Comparison of ENCODE assay signal across 25 mouse cellular contexts in the genomic region with DNA sequence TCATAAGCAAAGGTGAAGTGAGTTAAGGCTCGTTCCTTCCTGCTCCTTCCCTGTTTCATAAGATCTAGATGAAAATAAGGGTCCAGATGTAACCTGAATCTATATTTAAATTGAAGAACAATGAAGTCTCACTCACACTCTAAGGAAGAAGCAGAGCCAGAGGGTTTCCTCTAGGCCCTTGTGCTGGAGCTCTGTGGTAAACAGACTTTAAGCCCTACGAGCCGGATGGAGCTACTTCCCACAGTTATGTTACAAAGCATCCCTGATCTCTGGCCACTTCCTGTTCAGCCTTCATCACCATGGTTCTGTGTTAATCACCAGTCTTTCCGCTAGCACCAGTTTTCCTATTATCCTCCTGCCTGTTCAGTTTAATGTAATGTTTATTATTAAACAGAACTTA.
DNase-seq lines count a peak whose midpoint lies in the region; ATAC-seq and TF ChIP-seq lines count a peak whose summit lies in the region.
"Had no signal": no experiment of that assay in that cellular context is flagged by ENCODE, and none has a peak within 500 bp of the region (broad histone marks: within the 10 kb centered on the region; RNA-seq: fewer than 3 reads in every experiment).

No protein-coding gene starts in this region.

- TF ChIP-seq EP300 in stomach, postnatal 0 days (optimal IDR thresholded peaks at IDR 0.05), result no peak

- no peaks in the 10 kb centered on the region for H3K4me1 ChIP-seq in intestine, embryonic 16.5 days (ENCODE audit: control insufficient read depth, insufficient read depth, low read length)
- no peaks in the 10 kb centered on the region for H3K4me1 ChIP-seq in intestine, embryonic 15.5 days (replicated peaks)
- no peaks in the 10 kb centered on the region for H3K4me1 ChIP-seq in lung, embryonic 16.5 days (replicated peaks; ENCODE audit: control insufficient read depth, insufficient read depth, low read length)
- H3K4me1 ChIP-seq in stomach, embryonic 15.5 days, result no peaks in the 10 kb centered on the region
- H3K4me1 ChIP-seq in stomach, postnatal 0 days (replicated peaks; ENCODE audit: control insufficient read depth, insufficient read depth), result no peaks in the 10 kb centered on the region
- H3K4me1 ChIP-seq: embryonic facial prominence, embryonic 12.5 days; embryonic facial prominence, embryonic 15.5 days; heart, embryonic 13.5 days; hindbrain, embryonic 10.5 days; hindbrain, embryonic 13.5 days had no signal

- no peak overlapping the region for H3K4me2 ChIP-seq in intestine, embryonic 16.5 days (ENCODE audit: low read depth, low read length)
- H3K4me2 ChIP-seq in intestine, embryonic 15.5 days (replicated peaks), result no peak overlapping the region
- no peak overlapping the region for H3K4me2 ChIP-seq in lung, embryonic 16.5 days (ENCODE audit: low read depth, low read length)
- H3K4me2 ChIP-seq in stomach, embryonic 15.5 days, result no peak overlapping the region
- no peak overlapping the region for H3K4me2 ChIP-seq in stomach, postnatal 0 days (replicated peaks; ENCODE audit: low read depth)
- H3K4me2 ChIP-seq: embryonic facial prominence, embryonic 12.5 days; embryonic facial prominence, embryonic 15.5 days; heart, embryonic 13.5 days; hindbrain, embryonic 13.5 days had no signal

- no peaks in the 10 kb centered on the region for H3K36me3 ChIP-seq in intestine, embryonic 16.5 days (ENCODE audit: control insufficient read depth, insufficient read depth, low read length)
- no peaks in the 10 kb centered on the region for H3K36me3 ChIP-seq in intestine, embryonic 15.5 days
- no peaks in the 10 kb centered on the region for H3K36me3 ChIP-seq in lung, embryonic 16.5 days (ENCODE audit: control insufficient read depth, insufficient read depth, low read length)
- no peaks in the 10 kb centered on the region for H3K36me3 ChIP-seq in stomach, embryonic 15.5 days
- no peaks in the 10 kb centered on the region for H3K36me3 ChIP-seq in stomach, postnatal 0 days (ENCODE audit: control insufficient read depth, insufficient read depth, low read length)
- H3K36me3 ChIP-seq: embryonic facial prominence, embryonic 12.5 days; embryonic facial prominence, embryonic 15.5 days; heart, embryonic 13.5 days; hindbrain, embryonic 10.5 days; hindbrain, embryonic 13.5 days had no signal

- no peak overlapping the region for H3K4me3 ChIP-seq in intestine, embryonic 16.5 days (ENCODE audit: low read length)
- H3K4me3 ChIP-seq in intestine, embryonic 15.5 days (replicated peaks), result no peak overlapping the region
- no peak overlapping the region for H3K4me3 ChIP-seq in lung, embryonic 16.5 days (ENCODE audit: low read length)
- no peak overlapping the region for H3K4me3 ChIP-seq in stomach, embryonic 15.5 days (replicated peaks)
- no peak overlapping the region for H3K4me3 ChIP-seq in stomach, postnatal 0 days (ENCODE audit: low read depth, low read length)
- H3K4me3 ChIP-seq: embryonic facial prominence, embryonic 12.5 days; embryonic facial prominence, embryonic 15.5 days; gastrocnemius, adult 2 months; heart, embryonic 13.5 days; hindbrain, embryonic 10.5 days; hindbrain, embryonic 13.5 days had no signal

- no peak for DNase-seq in lung, postnatal 14 days
- DNase-seq in stomach, postnatal 0 days (ENCODE audit: low spot score), result no peak
- DNase-seq: adrenal gland, adult 2 months; adrenal gland, postnatal 14 days; cerebellum, adult 11 months; cerebellum, adult 2 months; cerebellum, adult 9-11 months; cerebellum, postnatal 25 days; forebrain, postnatal 0 days; gastrocnemius, adult 2 months; gastrocnemius, postnatal 14 days; heart, adult 11 months; heart, postnatal 36 days had no signal

- peak; percentile 33; the same call in 1 of the 2 replicates for ATAC-seq in intestine, embryonic 16.5 days
- ATAC-seq in intestine, embryonic 15.5 days, result no peak
- peak; percentile 80 for ATAC-seq in lung, embryonic 16.5 days (ENCODE audit: low read depth)
- peak; percentile 22; the same call in 1 of the 2 replicates for ATAC-seq in stomach, embryonic 15.5 days (ENCODE audit: insufficient read depth, low FRiP score, low read depth)
- ATAC-seq in stomach, postnatal 0 days (ENCODE audit: low FRiP score, low TSS enrichment), result no peak
- ATAC-seq: CD4-positive, CD25-positive, alpha-beta regulatory T cell, adult 4 months; forebrain, embryonic 14.5 days; forebrain, postnatal 0 days; hindbrain, embryonic 16.5 days had no signal

- no peak overlapping the region for H3K9ac ChIP-seq in intestine, embryonic 16.5 days (ENCODE audit: low read depth, low read length)
- no peak overlapping the region for H3K9ac ChIP-seq in intestine, embryonic 15.5 days
- H3K9ac ChIP-seq in lung, embryonic 16.5 days (ENCODE audit: low read length), result no peak overlapping the region
- no peak overlapping the region for H3K9ac ChIP-seq in stomach, embryonic 15.5 days
- H3K9ac ChIP-seq in stomach, postnatal 0 days (ENCODE audit: low read length), result no peak overlapping the region
- H3K9ac ChIP-seq: embryonic facial prominence, embryonic 12.5 days; embryonic facial prominence, embryonic 15.5 days; forebrain, postnatal 0 days; heart, embryonic 13.5 days; hindbrain, embryonic 13.5 days had no signal

- no peaks in the 10 kb centered on the region for H3K27me3 ChIP-seq in intestine, embryonic 16.5 days (replicated peaks; ENCODE audit: control insufficient read depth, insufficient read depth, low read length)
- H3K27me3 ChIP-seq in intestine, embryonic 15.5 days (replicated peaks), result no peaks in the 10 kb centered on the region
- H3K27me3 ChIP-seq in lung, embryonic 16.5 days (ENCODE audit: control insufficient read depth, insufficient read depth, low read depth, low read length), result no peaks in the 10 kb centered on the region
- no peaks in the 10 kb centered on the region for H3K27me3 ChIP-seq in stomach, embryonic 15.5 days (replicated peaks)
- H3K27me3 ChIP-seq in stomach, postnatal 0 days (ENCODE audit: control insufficient read depth, insufficient read depth, low read length), result no peaks in the 10 kb centered on the region
- H3K27me3 ChIP-seq: embryonic facial prominence, embryonic 12.5 days; embryonic facial prominence, embryonic 15.5 days; heart, embryonic 13.5 days; hindbrain, embryonic 13.5 days had no signal

- 67% methylated on average over 4 of the region's 4 CpGs for WGBS in intestine, embryonic 16.5 days
- 73% methylated on average over 4 of the region's 4 CpGs for WGBS in intestine, embryonic 15.5 days
- WGBS in lung, embryonic 16.5 days, result 75% methylated on average over 4 of the region's 4 CpGs
- WGBS in stomach, embryonic 15.5 days, result 73% methylated on average over 4 of the region's 4 CpGs
- 67% methylated on average over 4 of the region's 4 CpGs for WGBS in stomach, postnatal 0 days

- H3K9me3 ChIP-seq in intestine, embryonic 16.5 days (ENCODE audit: control insufficient read depth, low read length), result no peaks in the 10 kb centered on the region
- no peaks in the 10 kb centered on the region for H3K9me3 ChIP-seq in intestine, embryonic 15.5 days
- no peaks in the 10 kb centered on the region for H3K9me3 ChIP-seq in lung, embryonic 16.5 days (ENCODE audit: control insufficient read depth, low read length)
- no peaks in the 10 kb centered on the region for H3K9me3 ChIP-seq in stomach, embryonic 15.5 days
- H3K9me3 ChIP-seq in stomach, postnatal 0 days (ENCODE audit: control insufficient read depth, low read length), result no peaks in the 10 kb centered on the region
- H3K9me3 ChIP-seq: embryonic facial prominence, embryonic 12.5 days; embryonic facial prominence, embryonic 15.5 days; heart, embryonic 13.5 days; hindbrain, embryonic 10.5 days; hindbrain, embryonic 13.5 days had no signal

- TF ChIP-seq CTCF in stomach, postnatal 0 days (IDR thresholded peaks at IDR 0.05; ENCODE audit: low read depth), result no peak

- no peak overlapping the region for H3K27ac ChIP-seq in intestine, embryonic 16.5 days (ENCODE audit: low read length)
- H3K27ac ChIP-seq in intestine, embryonic 15.5 days, result no peak overlapping the region
- peak overlapping the region; percentile 59 for H3K27ac ChIP-seq in lung, embryonic 16.5 days (ENCODE audit: low read length)
- H3K27ac ChIP-seq in stomach, embryonic 15.5 days, result no peak overlapping the region
- H3K27ac ChIP-seq in stomach, postnatal 0 days (replicated peaks), result no peak overlapping the region
- H3K27ac ChIP-seq: embryonic facial prominence, embryonic 12.5 days; embryonic facial prominence, embryonic 15.5 days; heart, embryonic 13.5 days; hindbrain, embryonic 10.5 days; hindbrain, embryonic 13.5 days had no signal

Comparison
In these comparisons a context has a peak if more than half of its experiments do, and no peak if none do; other contexts are left out.
1. ATAC-seq: peak in intestine, embryonic 16.5 days (single experiment), lung, embryonic 16.5 days (single experiment) and stomach, embryonic 15.5 days (single experiment); none in intestine, embryonic 15.5 days (single experiment) and stomach, postnatal 0 days (single experiment).